Mouse (Mus musculus): ENCODE results near the gene Bad. TPM values are rescaled to one million over a fixed set of nuclear protein-coding genes. Genes with fewer than 3 reads are reported as not detected.
A peak's percentile ranks its signal among the peaks of the same experiment; 100 is the strongest.

Bad gene
- polyA plus RNA-seq, 1 experiment from 2014 or later: 87.4 TPM

DNA sequence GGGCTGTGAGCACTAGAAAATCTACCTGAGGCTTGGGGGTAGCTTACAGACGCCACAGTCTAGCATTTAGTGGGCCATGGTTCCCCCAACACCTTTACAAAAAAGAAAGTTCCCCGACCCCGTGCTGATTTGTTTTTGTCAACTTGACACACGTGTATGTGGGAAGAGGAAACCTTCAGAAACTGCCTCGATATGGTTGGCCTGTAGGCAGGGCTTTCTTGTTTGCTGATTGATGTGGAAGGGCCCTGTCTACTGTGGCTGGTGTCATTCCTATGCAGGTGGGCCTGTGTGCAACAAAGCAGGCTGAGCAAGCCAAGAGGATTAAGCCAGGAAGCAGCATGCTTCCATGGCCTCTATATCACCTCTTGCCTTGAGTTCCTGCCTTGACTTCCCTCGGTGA is 28.6 kb upstream of the Bad start:
- Histone ChIP-seq H3K27me3 (ENCODE audit: control insufficient read depth, insufficient read depth, low read length) (no peaks in the 10 kb centered on the region), H3K36me3 (ENCODE audit: control insufficient read depth, insufficient read depth, low read length) (peaks cover 16% of the 10 kb centered on the region), H3K4me1 (ENCODE audit: control insufficient read depth, insufficient read depth, low read length) (peaks cover 15% of the 10 kb centered on the region), H3K4me3 (ENCODE audit: low read depth, low read length) (no peak overlapping the region), H3K27ac (ENCODE audit: low read depth, low read length) (no peak overlapping the region), H3K4me2 (ENCODE audit: low read depth, low read length) (no peak overlapping the region), H3K9ac (replicated peaks; ENCODE audit: low read depth, low read length) (no peak overlapping the region), H3K9me3 (ENCODE audit: control insufficient read depth, low read length) (no peaks in the 10 kb centered on the region)
- WGBS: 91% methylated on average over 6 of the region's 6 CpGs
- ATAC-seq (ENCODE audit: low read depth): no peak

DNA sequence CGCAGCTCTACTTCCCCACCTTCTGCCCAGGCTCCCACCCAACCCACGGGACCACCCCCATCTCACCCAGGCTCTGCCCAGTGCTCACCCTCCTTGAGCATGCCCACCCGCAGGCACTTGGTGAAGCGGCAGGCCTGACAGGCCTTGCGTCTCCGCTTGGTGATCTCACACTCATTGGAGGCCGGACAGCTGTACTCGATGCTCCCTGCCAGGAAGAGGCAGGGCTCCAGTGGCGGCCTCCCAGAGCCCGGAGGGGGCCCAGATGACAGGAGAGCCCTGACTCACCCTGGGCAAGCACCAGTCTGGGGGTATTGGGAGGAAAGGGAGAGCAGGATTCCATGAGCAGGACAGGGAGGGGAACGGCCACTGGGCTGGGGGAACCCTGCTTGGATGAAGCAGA is 27.7 kb upstream of the Bad start:
- H3K9me3 ChIP-seq (ENCODE audit: control insufficient read depth, low read length): no peaks in the 10 kb centered on the region
- ATAC-seq (ENCODE audit: low read depth): no peak
- H3K4me3 ChIP-seq (ENCODE audit: low read depth, low read length): no peak overlapping the region
- peaks cover 7% of the 10 kb centered on the region; the same call in 1 of the 2 replicates for H3K4me1 ChIP-seq (ENCODE audit: control insufficient read depth, insufficient read depth, low read length)
- no peak overlapping the region for H3K4me2 ChIP-seq (ENCODE audit: low read depth, low read length)
- WGBS: 80% methylated on average over 11 of the region's 11 CpGs
- H3K27ac ChIP-seq (ENCODE audit: low read depth, low read length): no peak overlapping the region
- H3K27me3 ChIP-seq (ENCODE audit: control insufficient read depth, insufficient read depth, low read length): no peaks in the 10 kb centered on the region
- H3K36me3 ChIP-seq (ENCODE audit: control insufficient read depth, insufficient read depth, low read length): peaks cover 16% of the 10 kb centered on the region
- no peak overlapping the region for H3K9ac ChIP-seq (replicated peaks; ENCODE audit: low read depth, low read length)

DNA sequence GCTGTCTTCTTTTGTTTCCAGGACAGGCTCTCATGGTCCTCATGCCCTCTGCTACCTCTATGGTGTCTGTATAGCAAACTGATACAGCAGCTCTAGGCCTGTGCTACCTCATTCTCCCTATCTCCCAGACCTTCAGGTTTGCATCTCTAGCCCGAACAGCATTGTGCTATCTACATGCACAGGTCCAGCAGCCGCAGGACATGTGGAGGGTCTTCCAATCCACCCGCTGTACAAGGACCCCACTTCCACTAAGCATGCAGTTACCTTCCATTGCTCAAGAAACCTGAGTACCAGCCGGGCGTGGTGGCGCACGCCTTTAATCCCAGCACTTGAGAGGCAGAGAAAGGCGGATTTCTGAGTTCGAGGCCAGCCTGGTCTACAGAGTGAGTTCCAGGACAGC is 27.1 kb upstream of the Bad start:
- H3K4me2 ChIP-seq (ENCODE audit: low read depth, low read length): no peak overlapping the region
- no peak for ATAC-seq (ENCODE audit: low read depth)
- 94% methylated on average over 9 of the region's 9 CpGs for WGBS
- no peak overlapping the region for H3K27ac ChIP-seq (ENCODE audit: low read depth, low read length)
- H3K4me1 ChIP-seq (ENCODE audit: control insufficient read depth, insufficient read depth, low read length): peaks cover 7% of the 10 kb centered on the region; the same call in 1 of the 2 replicates
- H3K36me3 ChIP-seq (ENCODE audit: control insufficient read depth, insufficient read depth, low read length): peaks cover 16% of the 10 kb centered on the region
- H3K4me3 ChIP-seq (ENCODE audit: low read depth, low read length): no peak overlapping the region
- H3K9me3 ChIP-seq (ENCODE audit: control insufficient read depth, low read length): no peaks in the 10 kb centered on the region
- no peak overlapping the region for H3K9ac ChIP-seq (replicated peaks; ENCODE audit: low read depth, low read length)
- no peaks in the 10 kb centered on the region for H3K27me3 ChIP-seq (ENCODE audit: control insufficient read depth, insufficient read depth, low read length)

DNA sequence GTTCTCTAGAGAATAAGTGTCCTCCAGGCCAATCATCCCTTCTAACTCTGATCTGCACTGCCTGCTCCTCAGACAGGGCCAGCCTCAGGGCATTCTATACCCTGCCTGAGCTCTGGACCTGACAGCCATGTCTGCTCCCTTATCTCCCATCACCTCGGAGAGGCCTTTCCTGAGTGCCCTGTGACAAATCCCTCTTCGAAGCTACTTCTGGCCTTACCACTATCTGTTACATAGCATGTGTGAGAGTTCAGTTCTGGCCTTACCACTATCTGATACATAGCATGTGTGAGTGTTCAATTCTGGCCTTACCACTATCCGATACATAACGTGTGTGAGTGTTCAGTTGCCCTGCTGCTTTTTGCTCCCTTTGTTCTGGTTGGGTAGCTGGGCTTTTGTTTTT is 26.4 kb upstream of the Bad start:
- ATAC-seq (ENCODE audit: low read depth): no peak
- no peak overlapping the region for H3K4me3 ChIP-seq (ENCODE audit: low read depth, low read length)
- H3K4me2 ChIP-seq (ENCODE audit: low read depth, low read length): no peak overlapping the region
- H3K9me3 ChIP-seq (ENCODE audit: control insufficient read depth, low read length): no peaks in the 10 kb centered on the region
- H3K9ac ChIP-seq (replicated peaks; ENCODE audit: low read depth, low read length): no peak overlapping the region
- H3K27me3 ChIP-seq (ENCODE audit: control insufficient read depth, insufficient read depth, low read length): no peaks in the 10 kb centered on the region
- 91% methylated on average over 4 of the region's 4 CpGs for WGBS
- no peak overlapping the region for H3K27ac ChIP-seq (ENCODE audit: low read depth, low read length)
- peaks cover 16% of the 10 kb centered on the region for H3K36me3 ChIP-seq (ENCODE audit: control insufficient read depth, insufficient read depth, low read length)
- H3K4me1 ChIP-seq (ENCODE audit: control insufficient read depth, insufficient read depth, low read length): peaks cover 14% of the 10 kb centered on the region

DNA sequence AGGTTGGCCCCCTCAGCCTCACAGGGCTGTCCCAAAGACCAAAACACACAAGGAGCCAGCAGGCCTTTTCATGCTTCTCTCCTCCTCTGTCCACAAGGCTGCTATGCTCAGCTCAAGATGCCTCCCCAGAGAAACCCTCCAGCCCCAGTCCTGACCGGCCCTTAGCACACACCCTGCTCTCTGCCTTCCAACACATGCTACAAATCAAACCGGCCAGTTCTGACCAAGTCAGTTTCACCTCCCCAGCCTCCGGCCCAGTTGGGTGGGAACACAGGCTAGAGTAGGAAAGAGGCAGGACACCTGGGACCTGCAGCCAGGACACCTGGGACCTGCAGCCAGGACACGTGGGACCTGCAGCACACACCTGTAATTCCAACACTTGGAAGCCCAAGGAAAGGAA is 25.2 kb upstream of the Bad start:
- H3K4me3 ChIP-seq (ENCODE audit: low read depth, low read length): no peak overlapping the region
- ATAC-seq (ENCODE audit: low read depth): no peak
- WGBS: 87% methylated on average over 4 of the region's 4 CpGs

DNA sequence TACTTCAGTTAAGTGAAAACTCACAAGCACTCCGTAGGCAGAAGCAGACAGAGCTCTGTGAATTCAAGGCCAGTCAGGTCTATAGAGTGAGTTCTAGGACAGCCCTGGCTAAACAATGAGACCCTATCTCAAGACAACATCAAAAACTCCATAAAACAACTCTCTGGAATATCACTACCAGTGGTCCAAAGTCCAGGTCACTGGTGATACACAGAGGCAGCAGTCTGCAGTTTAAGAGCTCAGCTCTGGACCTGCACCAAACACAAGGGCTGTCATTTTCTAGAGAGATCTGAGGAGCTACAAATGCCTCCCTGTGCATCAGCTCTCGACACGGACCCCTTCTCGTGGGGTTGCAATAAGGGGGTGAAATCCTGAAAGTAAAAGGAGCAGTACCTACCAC is 23.3 kb upstream of the Bad start:
- Histone ChIP-seq H3K4me1 (ENCODE audit: control insufficient read depth, insufficient read depth, low read length) (peaks cover 14% of the 10 kb centered on the region), H3K4me2 (ENCODE audit: low read depth, low read length) (no peak overlapping the region), H3K9me3 (ENCODE audit: control insufficient read depth, low read length) (no peaks in the 10 kb centered on the region), H3K9ac (replicated peaks; ENCODE audit: low read depth, low read length) (no peak overlapping the region), H3K27ac (ENCODE audit: low read depth, low read length) (no peak overlapping the region), H3K36me3 (ENCODE audit: control insufficient read depth, insufficient read depth, low read length) (no peaks in the 10 kb centered on the region), H3K4me3 (ENCODE audit: low read depth, low read length) (no peak overlapping the region), H3K27me3 (ENCODE audit: control insufficient read depth, insufficient read depth, low read length) (peaks cover 6% of the 10 kb centered on the region; the same call in 1 of the 2 replicates)
- WGBS: 97% methylated on average over 4 of the region's 4 CpGs
- ATAC-seq (ENCODE audit: low read depth): no peak

More for the DNA sequence above, 25.2 kb upstream of the Bad start:
- H3K27me3 ChIP-seq (ENCODE audit: control insufficient read depth, insufficient read depth, low read length): no peaks in the 10 kb centered on the region
- peaks cover 15% of the 10 kb centered on the region for H3K4me1 ChIP-seq (ENCODE audit: control insufficient read depth, insufficient read depth, low read length)
- H3K4me2 ChIP-seq (ENCODE audit: low read depth, low read length): no peak overlapping the region
- no peak overlapping the region for H3K9ac ChIP-seq (replicated peaks; ENCODE audit: low read depth, low read length)
- H3K36me3 ChIP-seq (ENCODE audit: control insufficient read depth, insufficient read depth, low read length): peaks cover 16% of the 10 kb centered on the region
- H3K9me3 ChIP-seq (ENCODE audit: control insufficient read depth, low read length): no peaks in the 10 kb centered on the region
- H3K27ac ChIP-seq (ENCODE audit: low read depth, low read length): no peak overlapping the region

DNA sequence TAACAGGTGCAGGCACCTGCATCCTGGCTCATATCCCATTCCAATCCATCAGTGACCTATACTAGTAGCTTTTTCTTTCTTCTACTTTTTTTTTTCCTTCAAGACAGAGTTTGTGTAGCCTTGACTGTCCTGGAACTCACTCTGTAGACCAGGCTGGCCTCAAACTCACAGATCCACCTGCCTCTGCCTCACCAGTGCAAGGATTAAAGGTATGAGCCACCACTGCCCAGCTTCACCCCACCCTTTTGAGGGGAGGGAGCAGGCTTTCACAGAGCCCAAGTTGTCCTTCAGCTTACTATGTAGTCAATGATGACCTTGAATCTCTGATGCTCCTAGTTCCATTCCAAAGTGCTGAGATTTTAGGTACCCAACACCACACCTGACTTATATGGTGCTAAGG is 22.2 kb upstream of the Bad start:
- H3K4me3 ChIP-seq (ENCODE audit: low read depth, low read length): no peak overlapping the region

DNA sequence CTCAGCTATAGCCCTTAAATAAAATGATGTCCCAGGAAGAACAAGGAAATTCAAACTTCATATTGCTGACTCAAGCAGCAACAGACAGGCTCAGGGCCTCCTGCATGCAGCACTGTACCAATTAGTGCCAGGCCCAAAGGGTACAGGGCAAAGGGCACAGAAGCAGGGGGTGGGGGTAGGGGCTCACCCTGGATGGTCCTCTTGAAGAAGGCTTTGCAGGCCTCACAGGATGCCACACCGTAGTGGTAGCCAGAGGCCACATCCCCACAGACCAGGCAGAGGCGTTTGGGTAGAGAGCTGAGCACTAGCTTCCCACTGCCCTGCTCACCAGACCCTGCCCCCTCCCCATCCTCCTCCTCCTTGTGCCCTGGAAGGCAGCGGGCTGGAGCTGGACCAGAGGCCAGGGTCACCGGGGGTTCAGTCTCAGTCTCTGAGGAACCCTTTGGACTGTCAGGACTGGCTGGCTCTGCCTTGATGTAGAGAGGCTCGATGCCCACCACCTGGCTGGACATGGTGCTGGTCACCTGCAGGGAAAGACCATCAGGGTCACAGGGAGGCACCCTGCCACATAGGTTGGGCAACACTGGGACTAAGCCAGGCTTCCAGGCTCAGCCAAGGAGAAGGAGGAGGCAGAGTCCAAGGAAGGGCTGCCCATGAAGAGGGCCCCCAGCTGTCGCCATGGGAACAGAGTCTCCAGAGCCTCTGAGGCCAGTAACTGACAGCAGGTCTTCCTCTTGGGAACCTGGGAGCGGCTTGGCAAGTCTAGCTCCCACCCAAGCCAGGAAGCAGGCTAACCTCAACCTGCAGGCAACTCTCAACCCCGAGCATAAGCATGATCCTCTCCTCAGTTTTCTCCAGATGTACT is 21.6 kb upstream of the Bad start:
- WGBS: 40% methylated on average over 8 of the region's 8 CpGs
- Histone ChIP-seq H3K4me3 (ENCODE audit: low read depth, low read length) (peak overlapping the region; percentile 73), H3K9ac (replicated peaks; ENCODE audit: low read depth, low read length) (peak overlapping the region; percentile 90), H3K36me3 (ENCODE audit: control insufficient read depth, insufficient read depth, low read length) (no peaks in the 10 kb centered on the region), H3K27ac (ENCODE audit: low read depth, low read length) (no peak overlapping the region), H3K4me2 (ENCODE audit: low read depth, low read length) (peak overlapping the region; percentile 96), H3K9me3 (ENCODE audit: control insufficient read depth, low read length) (no peaks in the 10 kb centered on the region), H3K27me3 (ENCODE audit: control insufficient read depth, insufficient read depth, low read length) (peaks cover 24% of the 10 kb centered on the region), H3K4me1 (ENCODE audit: control insufficient read depth, insufficient read depth, low read length) (peaks cover 14% of the 10 kb centered on the region)
- no peak for ATAC-seq (ENCODE audit: low read depth)

More for the DNA sequence above, 22.2 kb upstream of the Bad start:
- Histone ChIP-seq H3K27ac (ENCODE audit: low read depth, low read length) (no peak overlapping the region), H3K9ac (replicated peaks; ENCODE audit: low read depth, low read length) (no peak overlapping the region), H3K4me1 (ENCODE audit: control insufficient read depth, insufficient read depth, low read length) (peaks cover 14% of the 10 kb centered on the region), H3K27me3 (ENCODE audit: control insufficient read depth, insufficient read depth, low read length) (peaks cover 17% of the 10 kb centered on the region), H3K4me2 (ENCODE audit: low read depth, low read length) (no peak overlapping the region), H3K36me3 (ENCODE audit: control insufficient read depth, insufficient read depth, low read length) (no peaks in the 10 kb centered on the region), H3K9me3 (ENCODE audit: control insufficient read depth, low read length) (no peaks in the 10 kb centered on the region)
- no peak for ATAC-seq (ENCODE audit: low read depth)

DNA sequence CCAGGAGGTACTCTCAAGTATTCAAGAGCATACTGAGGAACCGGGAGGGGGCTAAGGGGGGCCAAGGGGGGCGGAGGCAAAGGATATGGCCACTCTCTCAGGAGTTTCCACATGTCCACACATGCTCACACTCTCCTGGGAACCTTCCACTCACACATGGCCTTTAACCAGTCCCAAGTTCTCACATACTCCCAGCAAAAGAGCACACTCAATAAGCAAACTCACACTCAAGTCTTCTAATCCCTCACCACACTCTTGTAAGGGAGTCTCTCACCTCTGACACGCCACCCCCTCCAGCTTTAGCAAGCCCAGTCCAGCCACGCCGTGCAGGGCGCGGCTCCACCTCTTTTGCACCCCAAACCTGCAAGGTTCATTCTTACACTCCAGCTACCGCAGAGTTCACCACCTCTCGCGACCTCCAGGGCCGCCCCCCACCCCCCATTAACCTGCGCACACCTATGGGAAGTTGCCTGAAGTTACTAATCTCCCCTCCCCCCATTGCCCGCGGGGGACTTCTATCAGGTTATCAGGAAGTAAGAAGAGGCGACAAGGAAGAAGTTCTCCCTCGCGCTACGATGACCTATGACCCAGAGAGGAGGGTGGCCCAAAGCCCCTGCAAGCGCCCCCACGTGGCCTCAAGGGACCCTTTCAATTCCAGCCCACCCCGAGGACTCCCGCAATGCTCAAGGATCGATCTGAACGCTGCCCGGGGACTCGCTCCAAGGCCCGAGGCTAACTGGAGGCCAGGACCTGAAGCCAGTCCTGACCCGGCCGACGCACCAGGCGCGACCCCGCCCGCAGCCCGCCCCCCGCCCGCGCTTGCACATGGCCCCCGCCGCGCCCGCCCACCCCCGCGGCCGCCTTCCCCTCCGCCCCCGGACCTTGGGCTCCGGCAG is 20.7 kb upstream of the Bad start:
- H3K4me3 ChIP-seq (ENCODE audit: low read depth, low read length): peak overlapping the region; percentile 73
- peak; percentile 8 for ATAC-seq (ENCODE audit: low read depth)
- peaks cover 32% of the 10 kb centered on the region for H3K27me3 ChIP-seq (ENCODE audit: control insufficient read depth, insufficient read depth, low read length)
- peaks cover 14% of the 10 kb centered on the region for H3K4me1 ChIP-seq (ENCODE audit: control insufficient read depth, insufficient read depth, low read length)
- 4% methylated on average over 36 of the region's 48 CpGs for WGBS
- peak overlapping the region; percentile 91 for H3K27ac ChIP-seq (ENCODE audit: low read depth, low read length)
- H3K36me3 ChIP-seq (ENCODE audit: control insufficient read depth, insufficient read depth, low read length): no peaks in the 10 kb centered on the region
- peak overlapping the region; percentile 90 for H3K9ac ChIP-seq (replicated peaks; ENCODE audit: low read depth, low read length)
- H3K9me3 ChIP-seq (ENCODE audit: control insufficient read depth, low read length): no peaks in the 10 kb centered on the region
- H3K4me2 ChIP-seq (ENCODE audit: low read depth, low read length): peak overlapping the region; percentile 96
